Mouse (Mus musculus) megakaryocyte, embryonic 14.5 days (primary cell): ENCODE data around the gene Eid1.

ENCODE experiments used
- FLI1 ChIP-seq: IDR thresholded peaks from 2 replicates; pipeline ENCODE4 v1.6.1; 2012; ENCODE audit warnings: low read length, inconsistent platforms, mixed read lengths
- GATA1 ChIP-seq: IDR thresholded peaks from 3 replicates; pipeline ENCODE4 v1.6.1; 2012; ENCODE audit warnings: mixed read lengths, low read length, inconsistent platforms, borderline replicate concordance

DNA sequence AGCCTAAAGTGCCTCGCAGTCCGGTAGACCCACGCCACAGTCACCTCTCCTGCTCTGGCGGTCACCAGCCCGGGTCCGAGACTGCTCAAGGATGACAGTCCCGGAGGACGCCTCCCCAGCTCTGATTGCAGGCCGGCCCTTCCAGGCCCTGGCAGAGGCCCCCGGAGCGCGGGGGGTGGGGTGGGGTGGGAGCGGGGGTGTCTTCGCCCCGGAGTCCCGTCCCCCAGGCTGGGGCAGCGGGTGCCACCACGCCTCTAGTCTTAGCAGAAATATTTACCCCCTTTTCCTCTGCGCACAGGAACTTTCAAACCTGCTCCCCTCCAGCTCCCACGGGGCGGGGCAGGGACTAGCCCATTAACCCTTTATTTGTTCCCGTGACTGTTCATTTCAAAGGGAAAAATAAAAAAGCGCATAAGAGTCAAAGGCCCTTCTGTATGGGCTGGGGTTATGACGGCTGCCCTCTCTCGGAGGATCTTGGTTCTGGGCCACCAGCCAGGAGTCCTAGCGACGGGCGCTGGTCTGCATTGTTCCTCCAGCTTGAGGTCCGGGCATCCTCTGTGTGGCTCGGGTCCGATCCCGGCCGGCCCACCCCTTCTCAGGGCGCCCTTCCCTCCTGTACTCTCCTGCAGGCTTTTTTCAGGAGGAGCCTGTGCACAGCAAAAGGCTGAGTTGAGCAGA is 50.7 kb downstream of the Eid1 start:
- no peak for TF ChIP-seq GATA1
- TF ChIP-seq FLI1: no peak
